Mouse (Mus musculus): ENCODE measurements around the gene Hoxb5.

Hoxb5 gene

GRCm38 (mm10) chr11:96304381-96305195 is 1.5 kb downstream of the Hoxb5 start:
- DNase-seq, result no peak

- DNase-seq, result no peak
These were observed 2.5 kb downstream of the Hoxb5 start for GRCm38 (mm10) chr11:96305505-96306182.

GRCm38 (mm10) chr11:96306183-96306907 is 3.2 kb downstream of the Hoxb5 start:
- no peak for DNase-seq

GRCm38 (mm10) chr11:96306908-96307269 is 3.8 kb downstream of the Hoxb5 start:
- DNase-seq, result no peak

- no peak for DNase-seq
These were observed 5.6 kb downstream of the Hoxb5 start for GRCm38 (mm10) chr11:96308763-96309162.

- no peak for DNase-seq
These were observed 6.2 kb downstream of the Hoxb5 start for GRCm38 (mm10) chr11:96309288-96309687.

- no peak for DNase-seq
These were observed 7.2 kb downstream of the Hoxb5 start for GRCm38 (mm10) chr11:96310183-96310938.

GRCm38 (mm10) chr11:96311097-96311496 is 8.0 kb downstream of the Hoxb5 start:
- no peak for DNase-seq

- DNase-seq, result peak; percentile 49 to 58
These were observed 8.6 kb downstream of the Hoxb5 start for GRCm38 (mm10) chr11:96311520-96312417.

- DNase-seq, result no peak
These were observed 10.0 kb downstream of the Hoxb5 start for GRCm38 (mm10) chr11:96313134-96313533.

GRCm38 (mm10) chr11:96313806-96314428 is 10.8 kb downstream of the Hoxb5 start:
- DNase-seq, result no peak

GRCm38 (mm10) chr11:96314671-96315343 is 11.7 kb downstream of the Hoxb5 start:
- DNase-seq, result no peak

GRCm38 (mm10) chr11:96315344-96315681 is 12.2 kb downstream of the Hoxb5 start:
- no peak for DNase-seq

GRCm38 (mm10) chr11:96316696-96317607 is 13.8 kb downstream of the Hoxb5 start:
- no peak for DNase-seq

GRCm38 (mm10) chr11:96317608-96318367 is 14.7 kb downstream of the Hoxb5 start, which contains the start of gene Hoxb4:
Gene Hoxb4 (plus strand): TSS chr11:96318267.
- DNase-seq, result no peak

GRCm38 (mm10) chr11:96318368-96319070 is 15.4 kb downstream of the Hoxb5 start:
- DNase-seq, result peak; percentile 48 to 58

- DNase-seq, result no peak
These were observed 16.2 kb downstream of the Hoxb5 start for GRCm38 (mm10) chr11:96319071-96319902.

Data from thymus, postnatal 36 days (tissue).